Mouse (Mus musculus): ENCODE results near the gene 2310057M21Rik.
"Not testable (repeated sequence)": the region's sequence is repeated elsewhere in the genome, so short reads cannot be mapped to it uniquely, and the experiment has no call there.

2310057M21Rik gene

GRCm38 (mm10) chr7:131362615-131363300 lies at the start of gene 2310057M21Rik:
TSS of gene 2310057M21Rik (minus strand) at chr7:131362759.
- DNase-seq (ENCODE audit: low spot score in 2 of 2), result peak; percentile 93 to 94

DNA sequence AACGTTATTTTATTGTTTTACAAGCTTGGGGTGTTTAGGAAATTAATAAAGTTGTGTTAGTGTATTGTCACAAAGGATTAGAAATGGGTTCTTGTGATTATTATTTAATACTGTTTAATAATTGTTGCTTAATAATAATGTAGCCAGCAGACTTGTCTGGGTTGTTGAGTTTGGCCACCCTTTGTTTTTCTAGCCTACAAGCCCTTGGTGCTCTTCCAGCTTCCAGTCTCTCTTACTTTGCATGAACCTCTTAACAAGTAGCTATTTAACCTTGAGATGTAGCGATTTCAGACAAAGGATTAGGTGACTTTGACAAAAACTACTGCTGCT lies 49.3 kb upstream of the 2310057M21Rik start:
- no peak for DNase-seq (ENCODE audit: low spot score in 2 of 2)

GRCm38 (mm10) chr7:131411221-131411940 lies 48.8 kb upstream of the 2310057M21Rik start:
- no peak for DNase-seq (ENCODE audit: low spot score in 2 of 2)

GRCm38 (mm10) chr7:131410416-131411058 lies 48.0 kb upstream of the 2310057M21Rik start, which contains the start of the genes Ikzf5 and Acadsb:
TSS of gene Ikzf5 (minus strand) at chr7:131410521.
TSS of gene Acadsb (plus strand) at chr7:131410601.
- peak; percentile 99 to 100 for DNase-seq (ENCODE audit: low spot score in 2 of 2)

GRCm38 (mm10) chr7:131409988-131410385 lies 47.4 kb upstream of the 2310057M21Rik start:
- DNase-seq (ENCODE audit: low spot score in 2 of 2), result peak in 1 of 2 experiments; percentile 33

GRCm38 (mm10) chr7:131409321-131409987 lies 46.9 kb upstream of the 2310057M21Rik start:
- peak in 1 of 2 experiments; percentile 26 for DNase-seq (ENCODE audit: low spot score in 2 of 2)

DNA sequence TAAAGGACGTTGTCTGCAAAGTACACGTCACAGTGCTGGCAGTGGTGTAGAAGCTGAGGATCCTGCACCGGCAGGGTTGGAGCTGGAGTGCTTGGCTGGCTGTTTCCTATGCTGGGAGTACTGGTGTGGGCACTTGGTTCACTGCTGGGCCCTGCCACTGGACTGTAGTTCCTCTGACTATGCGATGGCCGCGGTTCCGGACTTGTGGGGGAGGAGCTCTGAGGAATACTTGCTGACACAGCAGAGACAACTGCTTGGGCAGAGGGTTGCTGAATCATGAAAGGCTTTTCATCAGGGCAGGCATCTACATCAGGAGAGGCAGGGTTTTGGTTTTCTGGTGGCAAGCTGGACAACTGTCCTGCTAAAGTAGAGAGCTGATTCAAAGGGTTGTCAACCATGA lies 29.2 kb upstream of the 2310057M21Rik start:
- DNase-seq (ENCODE audit: low spot score in 2 of 2), result not testable (repeated sequence)

DNA sequence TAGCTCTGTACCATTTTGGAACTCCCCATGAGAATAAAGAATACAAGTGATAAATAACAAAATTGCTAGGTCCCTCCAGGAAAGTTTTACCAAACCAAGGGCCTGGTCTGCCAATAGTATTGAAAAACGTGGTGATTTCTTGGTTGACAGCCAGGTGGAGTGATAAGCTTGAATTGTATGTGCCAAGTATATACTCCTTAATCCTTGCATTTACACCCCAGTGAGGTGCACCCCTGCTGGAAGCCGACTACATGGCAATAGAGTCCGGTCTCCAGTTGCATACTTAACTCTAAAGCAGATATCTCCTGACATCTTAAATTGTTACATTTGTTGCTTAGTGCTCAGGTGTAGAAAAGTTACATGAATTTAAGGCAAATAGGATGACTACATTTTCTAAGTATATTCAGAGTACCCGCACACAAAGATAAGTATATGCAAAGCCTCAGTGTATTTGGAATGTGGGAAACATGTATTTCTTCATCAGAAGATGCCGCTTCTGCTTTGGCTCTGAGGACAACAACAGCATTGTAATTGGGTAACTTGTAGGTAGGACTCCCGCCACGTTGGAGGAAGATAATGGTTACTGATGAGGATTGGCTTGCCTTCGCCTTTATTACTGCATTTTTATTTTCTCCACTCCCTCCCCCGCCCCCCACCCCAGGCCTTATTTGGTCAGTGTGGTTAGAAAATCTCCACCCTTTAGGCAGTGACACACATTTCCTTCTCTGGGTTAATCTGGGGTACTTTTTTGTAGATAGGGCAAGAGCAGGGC lies 9.5 kb upstream of the 2310057M21Rik start:
- no peak for DNase-seq (ENCODE audit: low spot score in 2 of 2)

GRCm38 (mm10) chr7:131371470-131371860 lies 8.9 kb upstream of the 2310057M21Rik start:
- no peak for DNase-seq (ENCODE audit: low spot score in 2 of 2)

- DNase-seq (ENCODE audit: low spot score in 2 of 2), result peak; percentile 92
Measured at GRCm38 (mm10) chr7:131370648-131371469, 8.3 kb upstream of the 2310057M21Rik start, which contains the start of gene Pstk. TSS of gene Pstk (plus strand) at chr7:131371141.

- no peak for DNase-seq (ENCODE audit: low spot score in 2 of 2)
Measured at GRCm38 (mm10) chr7:131364131-131364530, 1.6 kb upstream of the 2310057M21Rik start.

DNA sequence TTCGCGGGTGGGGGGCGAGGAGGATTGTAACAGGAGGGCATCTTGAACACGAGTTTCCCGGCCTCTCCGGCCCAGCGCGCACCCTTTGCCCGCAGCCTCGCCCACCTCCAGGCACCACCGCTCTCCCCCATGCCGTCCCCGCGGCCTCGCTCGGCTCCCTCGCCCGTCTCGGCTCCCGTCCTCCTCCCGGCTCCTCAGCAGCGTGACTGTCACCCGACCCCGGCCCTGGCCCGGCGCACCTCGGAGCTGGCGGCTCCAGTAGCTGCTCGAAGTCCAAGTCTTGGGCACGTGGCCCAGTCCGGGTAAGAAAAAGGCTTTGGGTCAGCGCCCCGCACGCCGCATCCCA lies 317 bp downstream of the 2310057M21Rik start:
- DNase-seq (ENCODE audit: low spot score in 2 of 2), result no peak

DNA sequence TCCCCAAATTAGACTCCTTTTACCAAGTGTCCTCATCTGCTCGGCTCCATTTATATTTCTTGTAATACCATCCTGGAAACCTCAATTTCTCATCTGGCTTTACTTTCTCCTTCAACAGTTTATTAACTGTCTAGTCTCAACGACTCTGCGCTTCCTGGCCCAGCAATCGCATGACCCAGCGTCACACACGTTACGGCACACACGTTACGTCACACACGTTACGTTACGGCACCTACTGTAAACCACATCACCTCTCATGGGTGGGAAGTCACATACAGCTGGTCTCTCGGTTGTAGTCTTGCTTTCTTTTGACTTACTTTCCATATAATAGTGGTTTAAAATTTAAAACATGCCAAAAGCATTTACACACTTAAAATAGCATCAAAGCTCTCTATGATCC lies 6.5 kb downstream of the 2310057M21Rik start:
- DNase-seq (ENCODE audit: low spot score in 2 of 2), result no peak

- DNase-seq (ENCODE audit: low spot score in 2 of 2), result no peak
Measured at GRCm38 (mm10) chr7:131345856-131346541, 16.6 kb downstream of the 2310057M21Rik start.

GRCm38 (mm10) chr7:131337502-131338068 lies 25.0 kb downstream of the 2310057M21Rik start:
- DNase-seq (ENCODE audit: low spot score in 2 of 2), result no peak

DNA sequence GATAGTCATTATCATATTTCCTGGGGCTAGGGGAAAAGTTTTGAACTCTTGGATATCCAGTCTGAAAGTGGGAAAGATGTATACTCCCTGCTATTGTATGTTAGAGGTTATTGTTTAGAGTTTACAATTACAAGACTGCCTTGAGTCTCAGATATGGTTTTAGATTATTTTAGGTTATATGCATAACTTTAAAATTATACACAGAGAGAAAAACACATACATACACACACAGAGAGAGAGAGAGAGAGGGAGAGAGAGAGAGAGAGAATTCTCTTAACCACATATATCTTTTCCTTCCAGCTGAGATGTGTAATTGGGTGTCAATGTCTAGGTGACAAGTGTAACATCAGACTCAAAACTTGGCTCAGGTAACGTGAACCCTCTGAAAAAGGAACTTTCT lies 29.0 kb downstream of the 2310057M21Rik start, which contains the start of gene Fam24a:
TSS of gene Fam24a (plus strand) at position 301 of the 400 bp plus-strand sequence.
- no peak for DNase-seq (ENCODE audit: low spot score in 2 of 2)

DNA sequence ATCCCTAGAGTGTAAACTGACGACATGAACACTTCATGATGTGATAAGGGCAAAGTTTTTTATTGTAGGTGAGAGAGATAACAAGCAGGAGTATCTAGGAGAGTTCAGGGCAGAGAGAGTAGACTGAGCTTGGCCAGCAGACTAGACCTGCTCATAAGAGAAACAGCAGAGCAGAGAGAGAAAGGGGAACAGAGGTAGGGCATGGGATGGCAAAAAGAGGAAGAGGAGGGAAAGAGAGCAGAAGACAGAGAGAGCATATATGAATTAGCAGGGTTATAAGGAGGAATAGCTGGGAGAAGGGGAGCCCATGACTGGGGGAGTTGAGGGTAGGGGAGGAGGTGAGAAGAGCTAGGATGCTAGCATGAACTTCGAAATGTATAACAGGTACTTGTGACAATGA lies 30.9 kb downstream of the 2310057M21Rik start:
- DNase-seq (ENCODE audit: low spot score in 2 of 2), result no peak

DNA sequence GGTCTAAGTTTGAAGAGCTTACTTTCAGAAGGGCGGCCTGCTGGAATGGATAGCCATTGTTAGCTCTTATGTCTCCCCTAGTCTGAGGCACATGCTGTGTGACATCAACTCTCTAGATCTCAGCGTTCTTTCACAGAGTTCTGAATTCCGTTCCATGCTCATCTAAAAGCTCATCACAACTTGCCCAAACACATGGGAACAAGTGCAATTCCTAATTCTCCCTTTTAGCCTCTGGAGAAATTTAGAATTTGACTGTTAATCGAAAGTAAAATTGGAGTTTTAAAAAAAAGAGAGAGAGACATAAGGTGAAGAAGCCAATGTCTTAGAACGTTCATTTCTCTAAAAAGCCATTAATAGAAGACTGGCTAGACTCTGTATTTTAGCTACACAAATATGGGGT lies 33.1 kb downstream of the 2310057M21Rik start, which contains the start of gene Fam24b:
TSS of gene Fam24b (minus strand) at position 101 of the 400 bp plus-strand sequence.
- no peak for DNase-seq (ENCODE audit: low spot score in 2 of 2)

- DNase-seq (ENCODE audit: low spot score in 2 of 2), result no peak
Measured at GRCm38 (mm10) chr7:131327054-131327453, 35.5 kb downstream of the 2310057M21Rik start.
